Mouse (Mus musculus) E14TG2a.4 (cell line): ENCODE measurements around the gene Gm6993.

Experiments used
- CTCF ChIP-seq: conservative IDR thresholded peaks from 2 replicates; pipeline ENCODE4 v1.5.1; 2014; ENCODE audit warnings: low read length
- NANOG ChIP-seq: IDR thresholded peaks from 2 replicates; pipeline ENCODE4 v1.6.1; 2014; ENCODE audit warnings: borderline replicate concordance, low read length, mixed read lengths
- POU5F1 ChIP-seq: IDR thresholded peaks from 2 replicates; pipeline ENCODE4 v1.6.1; 2014; ENCODE audit warnings: low read length, borderline replicate concordance

GRCm38 (mm10) chr12:31281100-31281591 lies 40.6 kb downstream of the Gm6993 start:
- no peak for TF ChIP-seq CTCF
- TF ChIP-seq NANOG, result no peak
- TF ChIP-seq POU5F1, result no peak
